Mouse (Mus musculus) lung, embryonic 16.5 days (tissue): ENCODE data around the gene Mlc1. TPM values are rescaled to one million over a fixed set of nuclear protein-coding genes. Genes with fewer than 3 reads are reported as not detected.

Experiments
- ATAC-seq: fragments of 200-750 bp; cut with Nextera tagmentation; 2 replicates; pipeline ENCODE4 v1.8.0; 2017; ENCODE audit warnings: low read depth, mild to moderate bottlenecking, moderate library complexity
- H3K27ac ChIP-seq: fragments of 300-500 bp; sonication (generic); 2 replicates; pipeline ENCODE4 v1.5.1; 2014; ENCODE audit warnings: mild to moderate bottlenecking, control low read depth, low read length
- H3K27me3 ChIP-seq: fragments of 300-500 bp; sonication (generic); 2 replicates; pipeline ENCODE4 v1.6.1; 2014; ENCODE audit warnings: low read depth, low read length, mixed read lengths; ENCODE audit not compliant: control insufficient read depth, insufficient read depth
- H3K36me3 ChIP-seq: fragments of 300-500 bp; sonication (generic); 2 replicates; pipeline ENCODE4 v1.6.1; 2014; ENCODE audit warnings: low read length; ENCODE audit not compliant: control insufficient read depth, insufficient read depth
- H3K4me1 ChIP-seq: fragments of 300-500 bp; sonication (generic); replicated peaks from 2 replicates; pipeline ENCODE4 v1.6.1; 2014; ENCODE audit warnings: low read length, mixed read lengths; ENCODE audit not compliant: control insufficient read depth, insufficient read depth
- H3K4me2 ChIP-seq: fragments of 300-500 bp; sonication (generic); 2 replicates; pipeline ENCODE4 v1.6.1; 2014; ENCODE audit warnings: low read depth, low read length, control low read depth
- H3K4me3 ChIP-seq: fragments of 300-500 bp; sonication (generic); 2 replicates; pipeline ENCODE4 v1.5.1; 2014; ENCODE audit warnings: mild to moderate bottlenecking, low read length, control low read depth
- H3K9ac ChIP-seq: fragments of 300-500 bp; sonication (generic); 2 replicates; pipeline ENCODE4 v1.6.1; 2014; ENCODE audit warnings: low read length, control low read depth
- H3K9me3 ChIP-seq: fragments of 300-500 bp; sonication (generic); 2 replicates; pipeline ENCODE4 v1.6.1; 2016; ENCODE audit warnings: low read length; ENCODE audit not compliant: control insufficient read depth
- WGBS: fragments of 180-500 bp; shearing (Covaris S2); extraction: QIAGEN DNeasy Blood & Tissue Kit; methylation state at CpG from one replicate; pipeline ENCODE4 v1.1.7; 2014; 5-methylcytosine and 5-hydroxymethylcytosine counted together
- polyA plus RNA-seq: library from polyadenylated mRNA; unstranded; fragments of >200 nt; fragmentation: Nextera tagmentation; extraction: Ambion mirVana; gene quantifications from 2 replicates; pipeline ENCODE4 v1.2.1, GENCODE M21; 2015

Mlc1 gene
- 1.1 and 2.4 TPM in 2 replicates for polyA plus RNA-seq

GRCm38 (mm10) chr15:88978281-88979137, at the start of gene Mlc1:
TSS of gene Mlc1 (minus strand) at chr15:88979007.
- H3K9me3 ChIP-seq, result no peaks in the 10 kb centered on the region
- no peak within 1 kb of the TSS for H3K27ac ChIP-seq
- no peak within 1 kb of the TSS for H3K4me3 ChIP-seq
- H3K4me2 ChIP-seq, result no peak within 1 kb of the TSS; the same call in 1 of the 2 replicates
- H3K9ac ChIP-seq, result no peak within 1 kb of the TSS
- peak; percentile 45; the same call in 1 of the 2 replicates for ATAC-seq
- H3K27me3 ChIP-seq, result no peaks in the 10 kb centered on the region
- peaks cover 4% of the 10 kb centered on the region; the same call in 1 of the 2 replicates for H3K4me1 ChIP-seq
- H3K36me3 ChIP-seq, result no peaks in the 10 kb centered on the region
- 66% methylated on average over 10 of the region's 10 CpGs for WGBS

- no peak overlapping the region for H3K9ac ChIP-seq
- no peak for ATAC-seq
These were observed 41.7 kb upstream of the Mlc1 start for GRCm38 (mm10) chr15:89020492-89020891.

GRCm38 (mm10) chr15:89020085-89020484, 41.3 kb upstream of the Mlc1 start:
- WGBS, result 55% methylated on average over 7 of the region's 7 CpGs
- Histone ChIP-seq H3K9ac (no peak overlapping the region), H3K27ac (no peak overlapping the region), H3K9me3 (no peaks in the 10 kb centered on the region), H3K27me3 (no peaks in the 10 kb centered on the region), H3K36me3 (no peaks in the 10 kb centered on the region), H3K4me1 (no peaks in the 10 kb centered on the region), H3K4me3 (no peak overlapping the region), H3K4me2 (no peak overlapping the region)
- no peak for ATAC-seq

More at GRCm38 (mm10) chr15:89020492-89020891, 41.7 kb upstream of the Mlc1 start:
- Histone ChIP-seq H3K27ac (no peak overlapping the region), H3K36me3 (no peaks in the 10 kb centered on the region), H3K4me3 (no peak overlapping the region), H3K9me3 (no peaks in the 10 kb centered on the region), H3K27me3 (no peaks in the 10 kb centered on the region), H3K4me2 (no peak overlapping the region), H3K4me1 (no peaks in the 10 kb centered on the region)
- WGBS, result 73% methylated on average over 7 of the region's 7 CpGs

- no peak overlapping the region for H3K4me2 ChIP-seq
- ATAC-seq, result no peak
These were observed 37.9 kb upstream of the Mlc1 start for GRCm38 (mm10) chr15:89016722-89017121.

GRCm38 (mm10) chr15:89007781-89008180, 29.0 kb upstream of the Mlc1 start:
- no peak for ATAC-seq
- H3K9ac ChIP-seq, result no peak overlapping the region
- no peak overlapping the region for H3K4me2 ChIP-seq
- no peak overlapping the region for H3K27ac ChIP-seq
- no peaks in the 10 kb centered on the region for H3K36me3 ChIP-seq
- no peaks in the 10 kb centered on the region for H3K4me1 ChIP-seq
- 80% methylated on average over 5 of the region's 5 CpGs for WGBS
- no peak overlapping the region for H3K4me3 ChIP-seq
- H3K27me3 ChIP-seq, result no peaks in the 10 kb centered on the region
- no peaks in the 10 kb centered on the region for H3K9me3 ChIP-seq

More at GRCm38 (mm10) chr15:89016722-89017121, 37.9 kb upstream of the Mlc1 start:
- no peaks in the 10 kb centered on the region for H3K27me3 ChIP-seq
- no peak overlapping the region for H3K27ac ChIP-seq
- H3K36me3 ChIP-seq, result no peaks in the 10 kb centered on the region
- no peak overlapping the region for H3K4me3 ChIP-seq
- no peak overlapping the region for H3K9ac ChIP-seq
- no peaks in the 10 kb centered on the region for H3K4me1 ChIP-seq
- H3K9me3 ChIP-seq, result no peaks in the 10 kb centered on the region
- WGBS, result 73% methylated on average over 3 of the region's 3 CpGs

DNA sequence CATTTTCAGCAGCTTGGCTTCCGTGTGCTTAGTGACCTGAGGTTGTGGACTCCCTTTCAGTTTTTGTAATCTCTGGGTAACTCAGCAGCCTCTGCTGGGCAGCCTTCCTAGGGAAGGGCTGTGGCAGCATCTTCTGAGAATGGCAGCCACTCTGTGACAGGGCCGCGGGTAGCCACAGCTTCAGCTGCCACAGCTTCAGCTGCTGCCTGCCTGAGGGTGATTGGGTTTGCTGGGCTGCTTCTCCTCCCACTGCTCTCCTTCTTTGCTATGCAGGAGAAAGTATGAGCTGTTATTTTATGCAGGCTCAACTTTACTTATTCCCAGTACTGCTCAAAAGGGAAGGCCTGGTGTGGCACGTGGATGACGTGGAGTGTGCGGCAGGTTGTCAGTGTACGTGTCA, 28.2 kb upstream of the Mlc1 start:
- no peaks in the 10 kb centered on the region for H3K4me1 ChIP-seq
- ATAC-seq, result no peak
- no peak overlapping the region for H3K27ac ChIP-seq
- H3K4me2 ChIP-seq, result no peak overlapping the region
- no peaks in the 10 kb centered on the region for H3K9me3 ChIP-seq
- no peak overlapping the region for H3K4me3 ChIP-seq
- 64% methylated on average over 7 of the region's 7 CpGs for WGBS
- no peak overlapping the region for H3K9ac ChIP-seq
- no peaks in the 10 kb centered on the region for H3K27me3 ChIP-seq
- no peaks in the 10 kb centered on the region for H3K36me3 ChIP-seq

GRCm38 (mm10) chr15:89001245-89001644, 22.4 kb upstream of the Mlc1 start:
- no peaks in the 10 kb centered on the region for H3K4me1 ChIP-seq
- no peak overlapping the region for H3K4me2 ChIP-seq
- H3K4me3 ChIP-seq, result no peak overlapping the region
- H3K27ac ChIP-seq, result no peak overlapping the region
- no peaks in the 10 kb centered on the region for H3K27me3 ChIP-seq
- H3K9ac ChIP-seq, result no peak overlapping the region
- ATAC-seq, result no peak
- no peaks in the 10 kb centered on the region for H3K9me3 ChIP-seq
- WGBS, result 57% methylated on average over 3 of the region's 3 CpGs
- no peaks in the 10 kb centered on the region for H3K36me3 ChIP-seq

DNA sequence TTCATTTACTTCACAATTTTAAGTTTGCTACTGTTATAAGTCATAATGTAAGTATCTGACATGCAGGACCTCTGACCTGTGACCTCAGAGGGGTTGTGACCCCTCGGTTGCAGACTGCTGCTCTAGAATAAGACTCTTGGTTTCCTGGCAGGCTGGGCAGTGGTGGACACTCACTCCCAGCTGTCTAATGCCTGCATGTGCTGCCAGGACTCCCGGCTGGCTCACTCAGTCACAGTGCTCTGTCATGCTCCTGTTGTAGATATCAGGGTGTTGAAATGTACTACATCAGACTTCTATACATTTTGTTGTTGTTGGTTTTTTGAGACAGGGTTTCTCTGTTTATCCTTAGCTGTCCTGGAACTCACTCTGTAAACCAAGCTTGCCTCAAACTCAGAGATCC, 21.6 kb upstream of the Mlc1 start:
- Histone ChIP-seq H3K9ac (no peak overlapping the region), H3K4me3 (no peak overlapping the region), H3K27ac (no peak overlapping the region), H3K36me3 (no peaks in the 10 kb centered on the region), H3K27me3 (no peaks in the 10 kb centered on the region), H3K4me1 (no peaks in the 10 kb centered on the region), H3K4me2 (no peak overlapping the region), H3K9me3 (no peaks in the 10 kb centered on the region)
- 61% methylated on average over 2 of the region's 2 CpGs for WGBS
- no peak for ATAC-seq

DNA sequence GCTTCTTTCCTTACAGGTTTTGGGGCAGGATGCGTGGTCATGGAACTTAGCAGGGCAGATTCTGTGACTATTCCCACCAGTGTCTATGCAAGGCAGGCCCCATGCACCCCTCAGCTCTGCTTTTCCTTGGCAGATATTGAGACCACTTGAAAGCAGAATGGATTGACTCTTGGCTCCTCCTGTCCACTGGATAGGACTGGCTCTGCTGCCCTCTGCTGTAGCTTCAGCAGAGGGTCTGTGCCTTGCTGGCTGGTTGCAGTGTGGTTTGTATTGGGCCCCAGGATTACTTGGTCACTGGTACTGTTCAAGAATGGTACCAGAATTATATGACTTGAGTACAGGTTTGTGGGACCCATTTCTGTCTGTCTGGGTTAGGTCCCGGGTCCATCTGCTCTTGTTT, 20.3 kb upstream of the Mlc1 start:
- H3K4me2 ChIP-seq, result no peak overlapping the region
- 65% methylated on average over 2 of the region's 2 CpGs for WGBS
- no peak overlapping the region for H3K9ac ChIP-seq
- H3K4me1 ChIP-seq, result no peaks in the 10 kb centered on the region
- ATAC-seq, result no peak
- H3K36me3 ChIP-seq, result no peaks in the 10 kb centered on the region
- no peak overlapping the region for H3K27ac ChIP-seq
- H3K4me3 ChIP-seq, result no peak overlapping the region
- H3K27me3 ChIP-seq, result no peaks in the 10 kb centered on the region
- no peaks in the 10 kb centered on the region for H3K9me3 ChIP-seq
